Mouse (Mus musculus): Measurements from ENCODE around the gene Caly.
A peak's percentile ranks its signal among the peaks of the same experiment; 100 is the strongest.

Caly gene

DNA sequence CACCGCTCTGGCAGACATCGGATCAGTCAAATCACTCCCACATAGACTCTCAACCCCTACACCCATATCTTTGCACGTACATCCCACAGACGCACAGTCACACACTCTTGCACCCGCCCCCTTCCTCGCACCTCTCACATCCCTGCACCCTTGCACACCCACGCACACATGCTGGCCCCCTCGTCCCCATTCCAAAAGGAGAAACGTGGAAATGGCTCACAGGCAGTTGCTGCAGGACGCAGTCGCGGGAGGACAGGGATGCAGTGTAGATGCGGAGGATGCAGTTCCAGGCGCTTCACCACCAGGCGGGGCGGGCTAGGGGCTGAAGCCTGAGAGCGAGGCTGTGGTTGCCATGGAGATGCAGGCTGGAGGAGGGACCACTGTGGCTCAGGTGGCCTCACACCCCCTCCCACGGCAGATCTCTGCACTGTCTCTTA, at the start of gene Caly:
TSS of gene Caly (minus strand) at position 307 of the 437 bp plus-strand sequence.
- no peak for DNase-seq (ENCODE audit: low read depth in 2 of 2, low spot score in 2 of 2)

DNA sequence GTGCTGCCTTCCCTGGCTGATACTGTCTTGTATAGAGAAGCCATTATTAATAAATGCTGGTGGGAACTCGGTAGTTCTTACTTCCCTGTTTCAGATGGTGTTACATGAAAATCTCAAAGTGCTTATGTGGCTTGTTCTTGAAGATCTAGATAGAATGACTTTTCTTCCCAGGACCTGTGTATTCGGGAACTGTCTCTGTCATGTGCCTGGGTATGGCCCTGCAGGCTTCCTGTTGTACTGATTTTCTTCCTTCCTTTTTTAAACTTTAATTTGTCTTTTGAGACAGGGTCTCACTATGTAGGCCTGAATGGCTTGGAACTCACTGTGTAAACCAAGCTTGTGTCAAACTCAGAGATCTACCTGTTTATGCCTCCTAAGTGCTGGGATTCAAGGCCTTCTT, 45.6 kb upstream of the Caly start:
- no peak for DNase-seq (ENCODE audit: low read depth in 2 of 2, low spot score in 2 of 2)

DNA sequence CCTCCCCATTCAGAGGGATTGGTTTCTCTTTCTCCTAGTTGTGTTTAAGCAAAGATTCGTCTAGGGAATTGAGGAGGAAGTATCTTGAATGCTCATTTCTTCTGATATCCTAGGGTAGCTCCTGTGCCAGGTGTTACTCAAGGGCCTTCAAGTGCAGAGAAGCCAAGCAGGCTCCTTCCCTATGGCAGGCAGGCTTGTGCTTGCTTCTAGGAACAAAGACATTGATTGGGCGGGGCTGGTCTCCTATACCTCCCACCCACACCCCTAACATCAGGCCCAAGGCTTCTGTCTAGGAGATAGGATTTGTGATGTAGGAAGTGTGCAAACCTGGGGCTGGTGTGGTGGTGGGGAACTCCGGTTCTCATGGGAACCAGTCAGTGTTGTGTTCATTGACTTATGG, 44.6 kb upstream of the Caly start:
- DNase-seq (ENCODE audit: low read depth in 2 of 2, low spot score in 2 of 2), result no peak

DNA sequence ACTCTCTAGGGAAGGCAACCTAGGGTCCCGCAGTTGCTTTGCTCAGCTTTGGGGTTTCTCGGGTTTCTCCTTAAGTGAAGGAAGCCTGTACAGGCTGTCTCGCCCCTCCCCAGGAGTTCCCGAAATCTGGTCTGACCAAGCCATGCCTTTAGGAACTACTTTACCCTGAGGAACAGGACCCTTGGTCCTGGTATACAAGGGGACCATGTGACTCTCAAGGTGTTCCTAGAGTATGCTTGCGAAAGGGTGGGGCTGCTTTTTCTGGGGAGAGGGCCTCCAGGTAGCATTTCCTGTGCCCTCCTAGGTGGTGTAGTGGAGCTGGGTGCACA, 43.6 kb upstream of the Caly start:
- DNase-seq (ENCODE audit: low read depth in 2 of 2, low spot score in 2 of 2), result no peak

DNA sequence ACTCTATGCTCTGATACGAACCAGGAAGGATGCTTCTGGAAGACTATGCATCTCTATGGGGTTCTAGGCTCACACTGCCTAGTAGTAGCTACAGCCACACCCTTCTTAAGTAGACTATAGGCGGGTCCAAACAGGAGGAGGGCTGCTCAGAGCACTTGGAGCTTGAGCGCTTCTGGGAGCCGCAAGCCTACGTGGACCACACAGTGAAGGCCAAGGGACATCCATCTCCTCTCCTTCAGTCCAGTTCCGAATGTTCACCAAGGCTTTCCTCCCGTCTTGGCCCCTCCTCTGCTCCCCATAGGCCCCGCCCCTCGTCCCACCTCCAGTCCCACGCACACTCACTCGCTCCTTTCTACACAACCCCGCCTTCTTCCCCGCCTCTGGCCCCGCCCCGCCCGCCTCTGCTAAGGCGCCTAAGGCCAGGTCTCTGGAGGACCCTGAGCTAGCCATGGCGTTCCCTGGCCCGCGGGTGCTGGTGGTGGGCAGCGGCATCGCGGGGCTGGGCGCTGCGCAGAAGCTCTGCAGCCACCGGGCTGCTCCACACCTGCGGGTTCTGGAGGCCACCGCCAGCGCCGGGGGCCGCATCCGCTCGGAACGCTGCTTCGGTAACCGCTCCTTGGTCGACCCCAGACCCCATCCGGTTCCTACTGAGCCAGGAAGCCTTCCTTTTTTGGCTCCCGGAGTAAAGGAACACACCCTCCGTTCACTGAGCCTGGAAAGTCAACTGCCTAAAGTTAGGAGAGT, 43.1 kb upstream of the Caly start:
- DNase-seq (ENCODE audit: low read depth in 2 of 2, low spot score in 2 of 2), result peak; percentile 74 to 84

DNA sequence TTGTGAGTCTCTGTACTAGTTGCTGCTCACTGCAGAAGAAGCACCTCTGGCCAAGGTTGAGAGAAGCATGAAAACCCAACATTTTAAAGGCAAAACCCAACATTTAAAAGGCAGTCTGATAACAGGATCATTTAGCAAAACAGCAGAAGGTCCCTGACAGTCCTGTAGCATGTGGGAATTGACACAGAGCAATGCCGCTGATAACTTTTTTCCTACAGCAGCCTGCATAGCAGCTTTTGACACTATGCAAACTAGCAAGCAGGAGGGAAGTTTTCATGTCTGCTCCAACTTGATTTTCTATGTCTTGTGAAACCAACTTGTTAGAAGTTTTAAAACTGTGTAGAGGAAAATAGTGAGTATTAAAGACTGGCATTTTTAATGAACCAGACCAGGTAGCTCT, 42.0 kb upstream of the Caly start:
- no peak for DNase-seq (ENCODE audit: low read depth in 2 of 2, low spot score in 2 of 2)

DNA sequence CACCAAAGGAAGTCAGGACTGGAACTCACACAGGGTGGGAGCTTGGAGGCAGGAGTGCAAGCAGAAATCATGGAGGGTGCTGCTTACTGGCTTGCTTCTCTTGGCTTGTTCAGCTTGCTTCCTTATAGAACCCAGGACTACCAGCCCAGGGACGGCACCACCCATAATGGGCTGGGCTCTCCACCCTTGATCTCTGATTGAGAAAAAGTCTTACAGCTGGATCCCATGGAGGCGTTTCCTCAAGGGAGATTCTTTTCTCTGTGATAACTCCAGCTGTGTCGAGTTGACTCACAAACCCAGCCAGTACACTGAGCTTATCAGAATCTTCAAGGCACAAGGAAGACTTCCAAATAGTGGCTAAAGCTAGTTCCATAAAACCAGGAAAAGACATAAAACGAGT, 40.4 kb upstream of the Caly start:
- no peak for DNase-seq (ENCODE audit: low read depth in 2 of 2, low spot score in 2 of 2)

DNA sequence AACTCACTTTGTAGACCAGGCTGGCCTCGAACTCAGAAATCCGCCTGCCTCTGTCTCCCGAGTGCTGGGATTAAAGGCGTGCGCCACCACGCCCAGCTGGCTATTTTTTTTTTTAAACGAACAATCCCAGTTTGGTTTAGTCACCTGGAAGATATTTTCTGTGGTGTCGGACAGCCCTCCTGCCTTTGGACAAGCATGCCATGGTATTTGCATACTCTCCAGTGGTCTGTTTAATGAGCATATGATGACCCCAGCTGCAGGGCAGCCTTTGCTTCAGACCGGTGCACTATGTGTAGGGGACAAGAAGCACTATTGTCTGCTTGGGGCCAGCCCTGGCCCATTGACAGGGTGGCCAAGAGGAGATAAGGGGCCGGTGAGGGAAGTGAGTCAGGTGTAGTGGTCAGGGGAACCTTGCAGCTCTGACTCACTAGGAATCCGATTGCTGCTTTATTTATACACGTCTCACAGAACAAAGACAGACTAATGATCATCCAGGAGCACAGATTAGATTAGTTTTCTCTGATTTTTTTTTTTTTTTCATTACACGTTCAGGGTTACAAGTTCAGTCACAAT, 39.1 kb upstream of the Caly start:
- no peak for DNase-seq (ENCODE audit: low read depth in 2 of 2, low spot score in 2 of 2)

DNA sequence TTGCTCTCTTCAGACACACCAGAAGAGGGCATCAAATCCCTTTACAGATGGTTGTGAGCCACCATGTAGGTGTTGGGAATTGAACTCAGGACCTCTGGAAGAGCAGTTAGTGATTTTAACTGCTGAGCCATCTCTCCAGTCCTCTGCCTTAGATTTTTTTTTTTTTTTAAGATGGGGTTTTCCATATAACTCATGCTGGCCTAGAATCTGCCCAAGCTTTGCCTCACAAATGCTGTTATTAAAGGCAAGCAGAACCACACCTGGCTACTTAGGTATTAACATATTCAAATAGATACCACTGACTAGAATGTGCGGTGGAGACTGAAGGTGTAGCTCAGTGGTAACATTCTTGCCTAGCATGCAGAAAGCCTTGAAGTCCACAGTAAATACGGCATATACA, 38.1 kb upstream of the Caly start:
- no peak for DNase-seq (ENCODE audit: low read depth in 2 of 2, low spot score in 2 of 2)

DNA sequence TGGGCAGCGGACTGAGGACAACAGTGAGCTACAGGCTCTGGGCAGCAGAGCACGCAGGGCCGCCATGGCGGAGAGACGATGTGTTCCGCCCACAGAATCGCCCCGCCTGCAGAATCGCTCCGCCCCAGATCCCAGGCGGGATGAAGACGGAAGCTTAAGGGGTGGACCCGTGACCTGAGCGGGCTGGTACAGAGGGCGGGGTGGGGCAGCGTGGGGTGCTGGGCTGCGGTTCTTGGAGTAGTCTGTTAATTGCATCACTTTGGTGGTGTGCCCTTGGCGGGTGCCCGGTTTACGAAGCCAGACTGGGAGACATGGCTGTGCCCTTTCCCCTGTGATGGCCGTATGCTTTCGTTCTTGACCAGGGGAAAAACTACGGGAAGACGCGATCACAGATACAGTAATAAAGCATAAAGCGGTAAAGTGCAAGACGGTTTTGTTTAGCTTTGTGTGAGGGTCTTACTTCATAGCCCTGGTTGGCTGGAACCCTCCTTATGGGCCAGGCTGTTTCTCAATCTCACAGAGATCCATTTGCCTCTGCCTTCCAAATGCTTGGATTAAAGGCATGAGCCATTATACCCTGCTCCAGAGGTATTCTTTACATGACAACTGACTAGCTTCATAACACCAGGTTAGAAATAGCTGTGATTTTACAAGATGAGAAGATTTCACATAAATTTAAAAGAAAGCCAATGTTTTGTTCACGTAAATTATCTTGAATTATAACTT, 34.1 kb upstream of the Caly start, which contains the start of gene Echs1:
TSS of gene Echs1 (minus strand) at position 148 of the 726 bp plus-strand sequence.
- DNase-seq (ENCODE audit: low read depth in 2 of 2, low spot score in 2 of 2), result peak; percentile 77 to 84

DNA sequence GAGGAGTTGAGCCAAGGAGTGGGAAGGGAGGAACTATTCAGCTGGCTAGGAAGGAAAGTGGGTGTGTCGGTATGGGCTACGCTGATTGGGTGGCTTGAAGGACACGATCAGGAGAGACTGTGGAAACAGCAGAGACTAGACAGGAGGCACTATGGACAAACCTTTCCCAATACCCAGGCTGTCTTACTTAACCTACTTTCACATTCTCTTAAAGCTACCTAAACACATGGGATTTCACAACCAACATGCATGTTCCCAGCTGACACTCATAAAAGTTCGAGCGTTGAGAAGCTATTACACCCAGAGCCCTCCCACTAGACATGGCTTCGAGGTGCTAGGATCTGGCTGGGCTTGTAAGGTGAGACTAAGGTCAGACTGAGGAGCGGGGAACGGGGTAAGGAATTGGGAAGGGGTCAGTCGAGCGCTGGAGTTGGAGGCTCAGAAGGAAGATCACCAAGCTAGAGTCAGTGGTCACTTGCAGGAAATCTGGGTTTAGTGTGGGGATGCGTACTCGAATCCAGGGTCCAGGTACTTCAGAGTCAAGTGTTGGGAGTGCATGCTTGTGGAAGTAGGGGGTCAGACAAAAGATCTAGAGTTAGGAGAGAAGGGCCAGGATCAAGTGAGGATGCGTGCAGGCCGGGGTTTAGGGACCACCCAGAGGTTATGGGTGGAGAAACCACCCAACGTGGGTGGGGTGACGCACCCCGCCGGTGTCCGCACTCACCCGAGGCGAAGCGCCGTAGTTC, 33.4 kb upstream of the Caly start, which contains the start of gene Paox:
TSS of gene Paox (plus strand) at position 217 of the 746 bp plus-strand sequence.
- no peak for DNase-seq (ENCODE audit: low read depth in 2 of 2, low spot score in 2 of 2)

DNA sequence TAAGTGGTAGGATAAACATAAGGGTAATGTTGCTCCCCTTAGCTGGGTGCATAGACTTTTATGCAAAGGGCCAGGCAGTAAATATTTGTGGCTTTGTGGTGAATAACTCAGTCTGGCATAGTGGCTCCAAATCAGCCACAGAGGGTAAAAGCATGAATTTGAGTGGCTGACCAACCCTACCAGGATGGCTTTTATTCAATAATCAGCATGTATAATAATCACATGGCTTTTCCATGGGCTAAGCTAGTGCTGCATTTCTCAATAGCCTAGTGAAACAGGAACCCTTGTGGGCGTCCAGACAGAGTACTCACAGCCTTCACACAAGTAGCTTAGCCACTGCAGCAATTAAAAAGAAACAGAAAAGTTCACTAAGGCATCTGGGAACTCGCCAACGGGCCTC, 29.6 kb upstream of the Caly start:
- no peak for DNase-seq (ENCODE audit: low read depth in 2 of 2, low spot score in 2 of 2)

DNA sequence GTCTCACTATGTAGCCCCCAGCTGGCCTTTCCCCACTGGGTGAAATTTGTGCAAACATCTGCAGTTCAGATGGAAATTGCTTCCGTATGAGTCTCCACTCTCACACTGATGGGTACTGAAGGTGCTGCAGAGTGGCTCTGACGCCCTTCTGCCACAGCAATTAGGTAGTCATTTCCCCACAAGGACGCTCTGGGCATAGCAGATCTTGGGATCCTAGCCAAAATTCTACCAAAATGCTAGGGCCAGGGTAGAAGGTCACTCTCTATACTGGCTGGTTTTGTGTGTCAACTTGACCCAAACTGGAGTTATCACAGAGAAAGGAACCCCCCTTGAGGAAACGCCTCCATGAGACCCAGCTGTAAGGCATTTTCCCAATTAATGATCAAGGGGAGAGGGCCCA, 21.7 kb upstream of the Caly start:
- DNase-seq (ENCODE audit: low read depth in 2 of 2, low spot score in 2 of 2), result no peak

DNA sequence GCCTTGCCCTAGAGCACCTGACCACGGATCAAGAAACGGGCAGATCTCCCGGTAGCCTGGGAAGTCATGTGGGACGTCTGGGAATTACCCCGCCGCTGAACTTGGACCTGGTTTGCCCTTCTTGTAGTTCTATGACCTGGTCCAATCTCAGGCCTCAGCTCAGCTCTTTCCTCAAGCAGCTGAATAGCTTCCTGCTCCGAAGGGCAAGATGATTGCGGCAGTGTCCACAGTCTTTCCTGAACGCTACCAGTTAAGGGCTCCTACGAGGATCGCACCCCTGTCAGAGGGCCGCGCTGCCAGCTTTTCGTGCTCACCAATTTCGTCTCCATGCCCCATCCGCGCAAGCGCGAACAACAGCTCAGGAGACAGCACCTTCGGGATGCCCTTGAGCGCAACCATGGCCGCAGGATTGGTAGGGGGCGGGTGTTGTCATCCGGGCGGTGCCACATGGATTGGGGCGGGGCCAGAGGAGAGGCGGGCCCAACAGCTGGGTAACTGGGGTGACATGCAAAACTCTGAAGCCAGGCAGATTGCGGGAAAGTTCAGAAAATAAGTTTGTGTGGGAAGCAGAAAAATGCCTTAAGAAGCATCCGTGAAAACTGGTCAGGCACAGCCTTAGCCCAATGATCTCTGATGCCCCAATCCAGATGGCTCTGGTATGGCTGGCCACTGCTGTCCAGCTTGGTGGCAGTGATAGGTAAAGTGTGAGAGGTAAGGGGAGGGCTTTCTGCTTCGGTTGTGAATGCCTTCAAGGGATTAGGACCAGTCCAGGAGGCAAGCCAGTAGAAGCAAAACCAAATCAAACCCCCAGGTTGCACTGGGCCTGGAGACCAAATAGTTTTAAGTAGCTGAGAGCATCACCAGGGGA, 19.9 kb upstream of the Caly start, which contains the start of gene Fuom:
TSS of gene Fuom (minus strand) at position 449 of the 868 bp plus-strand sequence.
- peak; percentile 55 to 73 for DNase-seq (ENCODE audit: low read depth in 2 of 2, low spot score in 2 of 2)

DNA sequence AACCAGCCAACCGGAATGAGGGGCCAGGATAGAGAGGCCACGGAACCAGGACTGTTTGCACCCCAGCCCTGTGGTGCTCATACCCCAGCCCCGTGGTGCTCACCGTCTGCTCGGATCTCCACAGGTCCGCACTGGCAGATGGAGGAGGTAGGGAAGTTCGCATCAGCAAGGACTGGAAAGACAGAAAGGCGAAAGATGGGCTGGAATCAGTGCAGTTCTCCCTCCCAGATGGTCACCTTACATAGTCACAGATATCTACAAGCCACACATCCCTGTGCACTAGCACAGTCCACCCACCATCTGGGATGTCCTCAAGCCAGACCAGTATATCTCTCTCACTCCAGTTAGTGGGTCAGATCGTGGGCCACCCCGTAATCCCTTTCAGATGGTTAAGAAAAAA, 19.1 kb upstream of the Caly start:
- no peak for DNase-seq (ENCODE audit: low read depth in 2 of 2, low spot score in 2 of 2)

DNA sequence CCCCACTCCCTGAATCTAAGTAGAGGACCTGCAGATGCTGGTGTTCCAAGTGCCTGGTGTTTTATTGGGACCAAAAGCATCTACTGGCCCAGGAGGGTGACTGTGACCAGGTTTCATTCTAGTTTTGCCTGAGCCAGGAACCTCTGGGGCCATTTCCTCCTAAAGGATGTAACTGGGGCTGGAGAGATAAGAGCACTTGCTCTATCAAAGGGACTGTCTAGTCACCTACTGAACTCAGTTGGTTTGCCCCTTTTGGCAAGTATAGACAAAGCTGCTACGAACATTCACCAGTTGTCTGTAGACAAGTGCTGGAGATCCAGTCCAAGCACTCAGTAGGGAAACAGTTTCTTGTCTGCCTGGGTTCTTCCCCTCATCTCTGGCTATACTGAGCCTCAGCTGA, 16.1 kb upstream of the Caly start:
- DNase-seq (ENCODE audit: low read depth in 2 of 2, low spot score in 2 of 2), result no peak

DNA sequence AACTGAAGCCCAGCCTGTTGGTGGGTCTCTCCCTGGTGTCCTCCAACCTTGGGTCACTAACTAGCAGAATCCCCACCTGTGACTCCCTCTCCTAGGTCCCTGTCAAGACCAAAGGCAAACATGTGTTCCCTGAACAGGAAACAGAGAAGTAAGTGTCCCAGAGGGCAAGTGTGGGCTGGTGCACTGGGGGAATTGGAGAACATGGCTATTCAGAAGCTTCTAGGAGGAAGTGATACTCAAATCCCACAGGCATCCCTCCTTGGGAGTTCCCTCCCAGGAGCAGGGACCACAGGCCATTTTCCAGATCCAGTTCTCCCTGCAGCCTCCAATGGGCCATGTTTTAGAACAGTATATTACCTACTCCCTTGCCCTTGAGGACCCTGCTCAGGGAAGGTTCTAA, 13.7 kb upstream of the Caly start:
- no peak for DNase-seq (ENCODE audit: low read depth in 2 of 2, low spot score in 2 of 2)

DNA sequence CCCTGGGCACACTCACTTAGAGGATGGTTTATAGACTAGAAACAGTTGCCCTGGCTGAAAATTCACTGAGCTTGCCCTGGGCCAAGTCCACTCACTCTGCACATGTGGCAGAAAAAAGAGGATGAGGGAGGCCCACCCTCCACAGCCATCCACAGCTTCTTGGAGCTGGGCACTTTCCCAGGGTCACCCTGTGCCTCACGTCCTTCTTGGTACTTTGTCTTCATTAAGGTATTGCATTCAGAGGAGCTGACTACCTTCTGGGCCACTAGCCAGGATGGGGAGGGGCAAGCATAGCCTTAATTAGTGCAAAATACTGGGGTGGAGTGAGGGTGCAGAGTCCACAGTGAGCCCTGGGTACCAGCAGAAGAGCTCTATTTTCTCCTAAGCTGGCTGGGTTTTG, 13.2 kb upstream of the Caly start:
- no peak for DNase-seq (ENCODE audit: low read depth in 2 of 2, low spot score in 2 of 2)

DNA sequence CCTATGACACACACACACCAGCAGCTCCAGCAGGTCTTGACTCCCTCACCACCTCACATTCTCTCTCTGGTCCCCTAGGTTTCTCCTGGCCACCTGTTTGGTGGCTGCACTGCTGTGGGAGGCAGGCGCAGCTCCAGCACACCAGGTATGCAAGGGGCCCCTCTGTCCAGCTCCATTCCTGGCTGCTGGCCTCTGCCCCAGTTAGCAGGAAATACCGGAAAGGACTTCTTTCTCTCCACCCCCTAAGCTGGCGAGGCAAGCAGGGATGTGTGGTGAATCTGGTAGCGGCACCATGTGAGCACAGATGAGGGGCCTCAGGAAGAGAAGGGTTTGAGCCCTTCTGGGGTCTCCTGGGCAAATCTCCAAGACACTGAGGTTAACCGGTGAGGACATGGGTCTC, 12.6 kb upstream of the Caly start:
- no peak for DNase-seq (ENCODE audit: low read depth in 2 of 2, low spot score in 2 of 2)

DNA sequence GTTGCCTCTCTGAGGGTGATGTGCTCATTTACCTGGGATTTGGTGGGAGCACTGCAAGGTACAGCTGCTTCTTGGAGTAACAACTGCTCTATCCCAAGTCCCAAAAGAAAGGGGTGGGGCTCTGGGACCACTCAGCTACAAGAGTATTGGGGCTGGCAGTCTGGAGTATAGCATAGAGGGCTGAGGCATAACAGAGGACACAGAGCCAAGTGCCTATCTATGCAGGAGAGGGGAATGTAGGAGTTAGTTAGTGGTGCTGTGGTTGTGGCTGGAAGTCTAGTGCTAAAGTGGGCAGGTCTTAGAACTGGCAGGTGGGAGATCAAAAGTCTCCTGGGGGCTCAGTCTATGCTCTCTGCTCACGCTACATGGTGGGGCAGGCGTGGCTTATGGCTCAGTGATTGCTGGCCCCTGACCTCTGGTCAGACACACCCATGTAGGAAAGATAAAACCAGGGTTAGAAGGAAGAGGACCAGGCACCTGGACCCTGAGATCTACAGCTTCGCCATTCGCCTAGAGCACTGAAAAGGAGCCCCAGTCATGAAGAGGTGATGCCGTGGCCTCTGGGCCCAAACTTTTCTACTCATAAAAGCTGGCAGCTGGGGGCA, 10.7 kb upstream of the Caly start, which contains the start of gene Prap1:
TSS of gene Prap1 (plus strand) at position 472 of the 605 bp plus-strand sequence.
- DNase-seq (ENCODE audit: low read depth in 2 of 2, low spot score in 2 of 2), result no peak

Data from CD8-positive naive resting alpha-beta T cell, adult 2 months (primary cell).